Mouse (Mus musculus) granulocyte monocyte progenitor cell, adult 5-6 weeks (primary cell): ENCODE measurements around the gene Pdgfc. TPM values are rescaled to one million over a fixed set of nuclear protein-coding genes. Genes with fewer than 3 reads are reported as not detected.

Source experiments
- ATAC-seq: replicated peaks from 2 replicates; pipeline ENCODE4 v1.8.0; 2016; ENCODE audit warnings: mild to moderate bottlenecking, moderate TSS enrichment, inconsistent platforms; ENCODE audit not compliant: poor library complexity, severe bottlenecking
- total RNA-seq, 2 experiments: library from RNA; stranded (forward) in 1 of 2; stranded (reverse) in 1 of 2; fragments of 200-712, 200-1000 nt in 1 of 2; fragments of >200 nt in 1 of 2; fragmentation: Nextera tagmentation in 1 of 2; gene quantifications; 2 replicates each; pipeline ENCODE4 v1.2.3; 2014 to 2017

Gene Pdgfc
- total RNA-seq, 2 experiments from 2014 or later, result not detected

DNA sequence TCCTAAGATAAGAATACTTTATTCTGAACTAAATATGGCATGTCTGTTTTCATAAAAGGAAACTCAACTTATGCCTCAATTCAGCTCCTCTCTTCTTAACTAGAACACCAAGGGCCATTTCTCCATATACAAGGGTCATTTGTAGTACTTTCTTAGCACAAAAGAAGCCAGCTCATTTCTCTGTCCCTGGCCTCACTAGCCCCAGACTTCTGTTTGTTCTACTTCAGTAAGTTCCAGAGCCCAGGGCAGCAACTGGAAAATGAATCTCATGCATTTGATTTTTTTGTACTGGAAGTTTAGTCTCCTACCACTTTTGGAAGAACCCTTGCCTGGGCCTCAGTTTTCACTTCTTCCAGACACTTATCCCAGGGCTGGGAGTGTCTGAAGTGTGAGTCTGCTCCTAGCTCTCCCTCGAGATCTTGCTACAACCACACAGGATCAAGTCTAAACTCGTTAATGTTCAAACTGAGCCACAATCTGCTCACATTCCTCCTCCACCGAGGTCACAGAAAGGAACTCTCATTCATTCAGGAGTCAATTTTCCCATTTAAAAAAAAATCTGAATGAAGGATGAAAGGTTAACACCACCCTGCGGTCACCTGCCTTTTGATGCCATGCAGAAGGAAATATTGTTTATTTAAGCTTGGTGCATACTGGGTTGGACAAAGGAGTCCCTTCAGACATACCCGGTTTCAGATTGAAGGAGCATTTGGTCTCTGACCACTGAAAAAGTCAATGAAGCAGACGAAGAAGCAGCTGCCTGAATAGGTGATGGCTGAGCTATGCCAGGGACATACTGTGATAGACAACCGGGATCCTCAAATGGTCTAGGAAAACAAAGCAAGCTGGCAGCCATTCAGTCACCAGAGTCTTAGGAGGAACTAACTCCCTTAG, 206.7 kb downstream of the Pdgfc start:
- ATAC-seq, result no peak

DNA sequence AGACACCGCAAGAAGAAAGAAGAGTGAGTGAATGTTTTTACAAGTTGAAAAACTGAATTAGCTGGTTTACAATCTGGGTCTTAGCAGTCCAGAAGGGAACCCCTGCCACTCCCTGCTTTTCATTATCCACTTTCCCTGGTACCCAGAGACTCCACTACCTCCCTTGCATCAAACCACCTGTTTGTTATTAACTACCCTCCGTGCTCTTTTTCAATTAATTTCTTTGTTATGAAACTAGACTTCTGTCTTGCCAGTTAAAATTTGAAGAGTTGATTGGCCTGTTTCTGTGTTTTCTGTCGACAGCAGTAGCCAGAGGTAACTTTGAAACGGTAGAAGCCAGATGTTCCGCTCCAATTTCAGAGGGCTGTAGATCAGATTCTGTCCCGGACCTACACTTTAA, 207.4 kb downstream of the Pdgfc start:
- ATAC-seq, result no peak

DNA sequence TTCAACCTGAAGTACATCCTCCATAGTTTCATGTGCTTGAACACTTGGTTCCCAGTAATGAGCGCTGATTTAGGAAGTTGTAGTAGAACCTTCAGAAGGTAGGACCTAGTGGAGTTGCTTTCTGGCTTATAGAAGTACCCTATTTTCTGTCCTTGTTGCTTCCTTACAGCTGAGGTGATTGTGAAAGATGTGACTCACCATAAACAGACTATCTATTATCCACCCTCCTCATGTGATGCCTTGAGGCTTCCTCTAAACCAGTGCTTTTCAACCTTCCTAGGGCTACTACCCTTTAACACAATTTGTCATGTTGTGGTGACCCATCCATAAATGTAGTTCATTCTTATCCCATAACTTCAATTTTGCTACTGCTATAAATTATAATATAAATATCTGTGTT, 226.6 kb downstream of the Pdgfc start:
- ATAC-seq, result no peak

Other genes starting within 250 kb of the Pdgfc start
- not detected in 2 replicates for gene Gria2, start 233.6 kb upstream of the Pdgfc start, total RNA-seq (2014; fragmentation: Nextera tagmentation)
- not detected in 2 replicates for gene Gria2, start 233.6 kb upstream of the Pdgfc start, total RNA-seq (2017)
- 0.11 TPM in 1 of 2 replicates, not detected in the other for gene Glrb, start 122.8 kb upstream of the Pdgfc start, total RNA-seq (2014; fragmentation: Nextera tagmentation)
- gene Glrb, start 122.8 kb upstream of the Pdgfc start, total RNA-seq (2017), result not detected in 2 replicates